Mouse (Mus musculus) lung, embryonic 14.5 days (tissue): ENCODE data around the gene Rap1gap. TPM values are rescaled to one million over a fixed set of nuclear protein-coding genes. Genes with fewer than 3 reads are reported as not detected.

ENCODE experiments used
- ATAC-seq: fragments of 200-750 bp; cut with Nextera tagmentation; 2 replicates; pipeline ENCODE4 v1.8.0; 2017; ENCODE audit warnings: mild to moderate bottlenecking, moderate TSS enrichment, moderate library complexity; ENCODE audit not compliant: insufficient read depth
- DNase-seq: peaks from one replicate; pipeline ENCODE4 v3.0.0-alpha.2; 2015
- H3K27ac ChIP-seq: fragments of 300-500 bp; sonication (generic); 2 replicates; pipeline ENCODE4 v1.5.1; 2014; ENCODE audit warnings: low read depth, mild to moderate bottlenecking, moderate library complexity
- H3K27me3 ChIP-seq: fragments of 300-500 bp; sonication (generic); 2 replicates; pipeline ENCODE4 v1.6.1; 2014; ENCODE audit warnings: low read length, control low read depth; ENCODE audit not compliant: insufficient read depth
- H3K36me3 ChIP-seq: fragments of 300-500 bp; sonication (generic); 2 replicates; pipeline ENCODE4 v1.6.1; 2014; ENCODE audit warnings: control low read depth; ENCODE audit not compliant: insufficient read depth
- H3K4me1 ChIP-seq: fragments of 300-500 bp; sonication (generic); 2 replicates; pipeline ENCODE4 v1.6.1; 2014; ENCODE audit warnings: antibody characterized with exemption, control low read depth; ENCODE audit not compliant: insufficient read depth
- H3K4me2 ChIP-seq: fragments of 300-500 bp; sonication (generic); 2 replicates; pipeline ENCODE4 v1.6.1; 2014; ENCODE audit warnings: mild to moderate bottlenecking
- H3K4me3 ChIP-seq: fragments of 300-500 bp; sonication (generic); 2 replicates; pipeline ENCODE4 v1.5.1; 2014; ENCODE audit warnings: low read depth, low read length
- H3K9ac ChIP-seq: fragments of 300-500 bp; sonication (generic); 2 replicates; pipeline ENCODE4 v1.6.1; 2014
- H3K9me3 ChIP-seq: fragments of 300-500 bp; sonication (generic); 2 replicates; pipeline ENCODE4 v1.6.1; 2016; ENCODE audit warnings: low read depth, low read length, control low read depth
- CTCF ChIP-seq: IDR thresholded peaks from 2 replicates; pipeline ENCODE4 v1.5.1; 2016; ENCODE audit warnings: antibody characterized with exemption, low read depth
- WGBS: fragments of 180-500 bp; shearing (Covaris S2); extraction: QIAGEN DNeasy Blood & Tissue Kit; methylation state at CpG from one replicate; pipeline ENCODE4 v1.1.7; 2014; 5-methylcytosine and 5-hydroxymethylcytosine counted together
- polyA plus RNA-seq: library from polyadenylated mRNA; unstranded; fragments of >200 nt; fragmentation: Nextera tagmentation; extraction: Ambion mirVana; gene quantifications from 2 replicates; pipeline ENCODE4 v1.2.1, GENCODE M21; 2014

Rap1gap gene
- 7.0 and 8.4 TPM in 2 replicates for polyA plus RNA-seq

- H3K36me3 ChIP-seq: no peaks in the 10 kb centered on the region
- peak within 1 kb of the TSS; percentile 48 for H3K4me3 ChIP-seq
- TF ChIP-seq CTCF: no peak
- no peaks in the 10 kb centered on the region for H3K9me3 ChIP-seq
- H3K27me3 ChIP-seq: peaks cover 37% of the 10 kb centered on the region
- no peaks in the 10 kb centered on the region for H3K4me1 ChIP-seq
- H3K27ac ChIP-seq: no peak within 1 kb of the TSS
- H3K9ac ChIP-seq: peak within 1 kb of the TSS; percentile 55
- peak within 1 kb of the TSS; percentile 89 for H3K4me2 ChIP-seq
- ATAC-seq (peak; percentile 19; the same call in 1 of the 2 replicates), DNase-seq (peak; percentile 37)
- under 1% methylated on average over 44 of the region's 44 CpGs for WGBS
These were observed at the start of gene Rap1gap for GRCm38 (mm10) chr4:137664433-137664979. TSS of gene Rap1gap (plus strand) at chr4:137664726.

GRCm38 (mm10) chr4:137622847-137623246 lies 41.7 kb upstream of the Rap1gap start:
- ATAC-seq (no peak), DNase-seq (no peak)
- no peak overlapping the region for H3K4me3 ChIP-seq
- H3K27ac ChIP-seq: no peak overlapping the region
- H3K36me3 ChIP-seq: peaks cover 85% of the 10 kb centered on the region
- H3K9me3 ChIP-seq: no peaks in the 10 kb centered on the region
- H3K4me2 ChIP-seq: no peak overlapping the region
- no peak overlapping the region for H3K9ac ChIP-seq
- no peak for TF ChIP-seq CTCF
- WGBS: 92% methylated on average over 8 of the region's 8 CpGs
- no peaks in the 10 kb centered on the region for H3K27me3 ChIP-seq
- H3K4me1 ChIP-seq: no peaks in the 10 kb centered on the region

GRCm38 (mm10) chr4:137627476-137628235 lies 36.9 kb upstream of the Rap1gap start:
- no peak overlapping the region for H3K4me3 ChIP-seq
- no peak overlapping the region for H3K4me2 ChIP-seq
- H3K27ac ChIP-seq: no peak overlapping the region
- ATAC-seq (no peak), DNase-seq (no peak)
- H3K36me3 ChIP-seq: peaks cover 84% of the 10 kb centered on the region
- TF ChIP-seq CTCF: no peak
- WGBS: 69% methylated on average over 8 of the region's 8 CpGs
- H3K9ac ChIP-seq: no peak overlapping the region
- no peaks in the 10 kb centered on the region for H3K4me1 ChIP-seq
- no peaks in the 10 kb centered on the region for H3K9me3 ChIP-seq
- H3K27me3 ChIP-seq: no peaks in the 10 kb centered on the region

GRCm38 (mm10) chr4:137628400-137628799 lies 36.1 kb upstream of the Rap1gap start:
- Histone ChIP-seq H3K9me3 (no peaks in the 10 kb centered on the region), H3K36me3 (peaks cover 84% of the 10 kb centered on the region), H3K4me1 (no peaks in the 10 kb centered on the region), H3K27ac (no peak overlapping the region), H3K27me3 (no peaks in the 10 kb centered on the region), H3K4me3 (no peak overlapping the region), H3K4me2 (no peak overlapping the region), H3K9ac (no peak overlapping the region)
- ATAC-seq (no peak), DNase-seq (no peak)
- no peak for TF ChIP-seq CTCF
- 87% methylated on average over 6 of the region's 6 CpGs for WGBS

GRCm38 (mm10) chr4:137629354-137629753 lies 35.2 kb upstream of the Rap1gap start:
- DNase-seq: peak; percentile 34
- Histone ChIP-seq H3K9me3 (no peaks in the 10 kb centered on the region), H3K27ac (no peak overlapping the region), H3K36me3 (peaks cover 83% of the 10 kb centered on the region), H3K4me1 (no peaks in the 10 kb centered on the region), H3K4me2 (no peak overlapping the region), H3K9ac (no peak overlapping the region), H3K27me3 (no peaks in the 10 kb centered on the region), H3K4me3 (no peak overlapping the region)
- no peak for TF ChIP-seq CTCF
- 76% methylated on average over 7 of the region's 7 CpGs for WGBS
- ATAC-seq: no peak

- ATAC-seq (no peak), DNase-seq (no peak)
- peaks cover 84% of the 10 kb centered on the region for H3K36me3 ChIP-seq
- no peaks in the 10 kb centered on the region for H3K4me1 ChIP-seq
- no peaks in the 10 kb centered on the region for H3K27me3 ChIP-seq
- no peak for TF ChIP-seq CTCF
- no peak overlapping the region for H3K4me2 ChIP-seq
- H3K4me3 ChIP-seq: no peak overlapping the region
- WGBS: 71% methylated on average over 2 of the region's 2 CpGs
- H3K9ac ChIP-seq: no peak overlapping the region
- H3K27ac ChIP-seq: no peak overlapping the region
- H3K9me3 ChIP-seq: no peaks in the 10 kb centered on the region
These were observed 34.4 kb upstream of the Rap1gap start for GRCm38 (mm10) chr4:137630153-137630552.

GRCm38 (mm10) chr4:137631596-137631995 lies 32.9 kb upstream of the Rap1gap start:
- WGBS: 78% methylated on average over 3 of the region's 3 CpGs
- TF ChIP-seq CTCF: no peak
- peaks cover 91% of the 10 kb centered on the region for H3K36me3 ChIP-seq
- no peak for DNase-seq
- H3K4me1 ChIP-seq: no peaks in the 10 kb centered on the region
- no peak for ATAC-seq
- no peak overlapping the region for H3K4me2 ChIP-seq
- H3K27me3 ChIP-seq: no peaks in the 10 kb centered on the region
- no peak overlapping the region for H3K4me3 ChIP-seq
- H3K27ac ChIP-seq: no peak overlapping the region
- H3K9ac ChIP-seq: no peak overlapping the region
- no peaks in the 10 kb centered on the region for H3K9me3 ChIP-seq
